Mouse (Mus musculus) ES-Bruce4 (cell line): ENCODE data around the gene Hexa. TPM values are rescaled to one million over a fixed set of nuclear protein-coding genes. Genes with fewer than 3 reads are reported as not detected.
A peak's percentile ranks its signal among the peaks of the same experiment; 100 is the strongest.

ENCODE experiments used
- H3K27ac ChIP-seq: 2 replicates; pipeline ENCODE4 v1.5.1; 2012; ENCODE audit warnings: low read length, inconsistent platforms; ENCODE audit not compliant: insufficient read depth
- H3K27me3 ChIP-seq: 2 replicates; pipeline ENCODE4 v1.6.1; 2012; ENCODE audit warnings: mild to moderate bottlenecking, low read length, inconsistent platforms; ENCODE audit not compliant: control insufficient read depth, poor library complexity, insufficient read depth, severe bottlenecking
- H3K36me3 ChIP-seq: 2 replicates; pipeline ENCODE4 v1.6.1; 2012; ENCODE audit warnings: inconsistent platforms, mild to moderate bottlenecking, low read length, moderate library complexity; ENCODE audit not compliant: control insufficient read depth, poor library complexity, insufficient read depth, severe bottlenecking
- H3K4me1 ChIP-seq: one replicate; pipeline ENCODE4 v1.8.1; 2011; ENCODE audit warnings: low read length; ENCODE audit not compliant: control insufficient read depth, insufficient read depth
- H3K4me3 ChIP-seq: 2 replicates; pipeline ENCODE4 v1.5.1; 2011; ENCODE audit warnings: low read depth, mild to moderate bottlenecking, low read length
- H3K9ac ChIP-seq: 2 replicates; pipeline ENCODE4 v1.6.1; 2012; ENCODE audit warnings: low read depth, mild to moderate bottlenecking, inconsistent platforms; ENCODE audit not compliant: poor library complexity, severe bottlenecking
- H3K9me3 ChIP-seq: replicated peaks from 2 replicates; pipeline ENCODE4 v1.6.1; 2012; ENCODE audit warnings: mild to moderate bottlenecking, low read length, inconsistent platforms; ENCODE audit not compliant: control insufficient read depth, poor library complexity, insufficient read depth, severe bottlenecking
- CTCF ChIP-seq: IDR thresholded peaks from one replicate; pipeline ENCODE4 v1.8.1; 2011; ENCODE audit warnings: low read depth, low read length
- EP300 ChIP-seq: IDR thresholded peaks from 2 replicates; pipeline ENCODE4 v1.6.1; 2011; ENCODE audit warnings: low read depth, low read length; ENCODE audit not compliant: insufficient read depth
- POLR2A ChIP-seq: IDR thresholded peaks from one replicate; pipeline ENCODE4 v1.8.1; 2011; ENCODE audit warnings: low read length; ENCODE audit not compliant: insufficient read depth
- polyA plus RNA-seq: library from polyadenylated mRNA; stranded (reverse); fragments of >200 nt; gene quantifications from 2 replicates; pipeline ENCODE4 v1.2.4, GENCODE M21; 2011; ENCODE audit warnings: low read depth; ENCODE audit not compliant: missing spikeins, insufficient read depth, insufficient read length

The Hexa gene
- polyA plus RNA-seq, 1 experiment, result 75.6 TPM

DNA sequence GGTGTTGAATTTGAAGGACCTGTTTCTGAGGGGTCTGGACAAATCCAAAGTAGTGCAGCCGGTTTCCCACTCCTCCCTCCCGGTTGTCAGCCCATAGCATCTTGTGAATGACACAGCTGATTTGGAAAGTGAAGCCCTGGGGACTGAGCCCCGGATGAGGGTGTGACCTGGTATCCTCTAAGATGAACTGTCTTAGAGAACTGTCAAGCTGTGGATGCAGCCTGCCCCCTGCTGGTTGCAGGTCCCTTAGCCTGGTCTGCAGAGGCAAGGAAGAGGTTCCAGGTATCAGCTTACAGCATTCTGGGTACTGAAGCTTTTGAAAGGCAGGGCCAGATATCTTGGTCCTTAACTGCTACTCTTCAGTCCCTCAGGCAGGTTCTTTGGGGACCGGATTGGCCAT, 26.3 kb downstream of the Hexa start:
- Histone ChIP-seq H3K9me3 (no peaks in the 10 kb centered on the region), H3K4me3 (no peak overlapping the region), H3K27me3 (peaks cover 3% of the 10 kb centered on the region), H3K9ac (no peak overlapping the region), H3K27ac (no peak overlapping the region), H3K36me3 (peaks cover 8% of the 10 kb centered on the region), H3K4me1 (no peaks in the 10 kb centered on the region)
- peak; percentile 98 for TF ChIP-seq CTCF
- TF ChIP-seq EP300, result no peak

- Histone ChIP-seq H3K9ac (no peak overlapping the region), H3K4me1 (no peaks in the 10 kb centered on the region), H3K9me3 (no peaks in the 10 kb centered on the region), H3K4me3 (no peak overlapping the region), H3K36me3 (peaks cover 8% of the 10 kb centered on the region), H3K27me3 (peaks cover 3% of the 10 kb centered on the region), H3K27ac (no peak overlapping the region)
- no peak for TF ChIP-seq POLR2A
- TF ChIP-seq CTCF, result peak; percentile 78
Measured at GRCm38 (mm10) chr9:59567111-59567510, 27.8 kb downstream of the Hexa start.

DNA sequence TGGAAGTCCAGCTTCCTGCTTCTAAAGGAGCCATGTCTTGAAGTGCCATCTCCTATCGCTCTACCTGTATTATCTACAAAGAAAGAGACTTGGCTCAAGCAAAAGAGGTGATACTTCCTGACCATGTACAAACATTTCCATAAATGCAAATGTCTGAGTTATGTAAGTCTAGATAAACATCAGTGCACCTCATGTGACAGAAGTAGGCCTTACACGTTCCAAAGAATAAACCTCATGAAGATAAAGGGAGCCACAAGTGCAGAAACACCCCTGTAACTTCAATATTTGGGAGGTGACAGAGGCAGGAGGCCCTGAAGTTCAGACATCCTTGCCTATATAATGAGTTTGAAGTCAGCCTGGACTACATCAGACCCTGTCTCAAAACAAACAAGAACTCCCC, 32.5 kb downstream of the Hexa start:
- Histone ChIP-seq H3K4me3 (no peak overlapping the region), H3K4me1 (no peaks in the 10 kb centered on the region), H3K36me3 (no peaks in the 10 kb centered on the region), H3K9me3 (no peaks in the 10 kb centered on the region), H3K27me3 (peaks cover 5% of the 10 kb centered on the region), H3K9ac (no peak overlapping the region), H3K27ac (no peak overlapping the region)
- TF ChIP-seq EP300 (no peak), POLR2A (no peak), CTCF (no peak)

- Histone ChIP-seq H3K27me3 (peaks cover 2% of the 10 kb centered on the region), H3K4me1 (no peaks in the 10 kb centered on the region), H3K36me3 (no peaks in the 10 kb centered on the region), H3K9me3 (no peaks in the 10 kb centered on the region), H3K27ac (no peak overlapping the region), H3K9ac (no peak overlapping the region), H3K4me3 (peak overlapping the region; percentile 69)
- TF ChIP-seq EP300, result no peak
- TF ChIP-seq CTCF, result no peak
- no peak for TF ChIP-seq POLR2A
Measured at GRCm38 (mm10) chr9:59577401-59577800, 38.1 kb downstream of the Hexa start.

- H3K9ac ChIP-seq, result no peak within 1 kb of the TSS
- peaks cover 2% of the 10 kb centered on the region for H3K27me3 ChIP-seq
- no peak for TF ChIP-seq POLR2A
- TF ChIP-seq EP300, result 0 out of 2 replicates have a peak, but pooled peaks have one; percentile 5
- H3K4me3 ChIP-seq, result peak within 1 kb of the TSS; percentile 69
- no peak within 1 kb of the TSS for H3K27ac ChIP-seq
- no peaks in the 10 kb centered on the region for H3K36me3 ChIP-seq
- H3K9me3 ChIP-seq, result no peaks in the 10 kb centered on the region
- no peaks in the 10 kb centered on the region for H3K4me1 ChIP-seq
Measured at GRCm38 (mm10) chr9:59577844-59578504, 38.6 kb downstream of the Hexa start, which contains the start of gene Celf6. Celf6 (plus strand) TSS chr9:59577917.

DNA sequence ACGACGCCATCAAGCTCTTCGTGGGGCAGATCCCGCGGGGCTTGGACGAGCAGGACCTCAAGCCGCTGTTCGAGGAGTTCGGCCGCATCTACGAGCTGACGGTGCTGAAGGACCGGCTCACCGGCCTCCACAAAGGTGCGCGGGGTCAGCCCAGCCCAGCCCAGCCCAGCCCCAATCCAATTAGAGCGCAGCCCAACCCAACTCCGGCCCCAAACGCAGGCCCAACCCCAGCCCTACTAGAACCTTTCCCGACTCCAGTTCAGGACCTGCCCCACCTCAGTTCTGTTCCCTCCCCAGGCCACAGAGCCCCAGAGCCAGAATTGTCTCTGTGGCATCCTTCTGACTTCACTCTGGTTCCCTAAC, 39.1 kb downstream of the Hexa start:
- H3K9ac ChIP-seq, result no peak overlapping the region
- no peaks in the 10 kb centered on the region for H3K4me1 ChIP-seq
- TF ChIP-seq EP300, result no peak
- no peak for TF ChIP-seq CTCF
- no peak for TF ChIP-seq POLR2A
- H3K4me3 ChIP-seq, result peak overlapping the region; percentile 52
- peaks cover 2% of the 10 kb centered on the region for H3K27me3 ChIP-seq
- H3K27ac ChIP-seq, result no peak overlapping the region
- H3K36me3 ChIP-seq, result no peaks in the 10 kb centered on the region
- H3K9me3 ChIP-seq, result no peaks in the 10 kb centered on the region
